Mouse (Mus musculus) neural tube, embryonic 13.5 days (tissue): ENCODE results near the gene Naip1. TPM values are rescaled to one million over a fixed set of nuclear protein-coding genes. Genes with fewer than 3 reads are reported as not detected.

Experiments used
- polyA plus RNA-seq: library from polyadenylated mRNA; unstranded; fragments of >200 nt; fragmentation: Nextera tagmentation; extraction: Ambion mirVana; gene quantifications from 2 replicates; pipeline ENCODE4 v1.2.1, GENCODE M21; 2015

Gene Naip1
- polyA plus RNA-seq, 1 experiment from 2014 or later = 0.10 TPM

Other genes starting within 250 kb of the Naip1 start
- 0.17 and 0.20 TPM in 2 replicates for gene Naip5, start 206.5 kb downstream of the Naip1 start, polyA plus RNA-seq
- gene Naip6, start 135.2 kb downstream of the Naip1 start, polyA plus RNA-seq = 0.03 and 0.10 TPM in 2 replicates
- gene Gtf2h2, start 39.7 kb upstream of the Naip1 start, polyA plus RNA-seq = 82.7 and 86.0 TPM in 2 replicates
- gene Ocln, start 99.8 kb upstream of the Naip1 start, polyA plus RNA-seq = 3.3 and 4.4 TPM in 2 replicates
- gene Marveld2, start 164.1 kb upstream of the Naip1 start, polyA plus RNA-seq = 2.4 and 2.5 TPM in 2 replicates
- gene Ak6, start 198.1 kb upstream of the Naip1 start, polyA plus RNA-seq = 332 and 337 TPM in 2 replicates
- gene Rad17, start 198.2 kb upstream of the Naip1 start, polyA plus RNA-seq = 18.5 and 19.6 TPM in 2 replicates
- gene Taf9, start 198.7 kb upstream of the Naip1 start, polyA plus RNA-seq = 26.0 and 28.5 TPM in 2 replicates
- gene Ccdc125, start 216.8 kb upstream of the Naip1 start, polyA plus RNA-seq = 1.9 and 2.3 TPM in 2 replicates